Mouse (Mus musculus) layer of hippocampus, postnatal 10 days (tissue): ENCODE measurements around the gene Nub1. TPM values are rescaled to one million over a fixed set of nuclear protein-coding genes. Genes with fewer than 3 reads are reported as not detected.
A peak's percentile ranks its signal among the peaks of the same experiment; 100 is the strongest.

Experiments
- DNase-seq, 2 experiments: peaks; one replicate each; pipeline ENCODE4 v3.0.0; 2021; ENCODE audit warnings: low spot score in 2 of 2
- total RNA-seq, 2 experiments: library from RNA; stranded (reverse); gene quantifications; 2 replicates each; pipeline ENCODE4 v1.2.3; 2021

Nub1 gene
- total RNA-seq, 2 experiments from 2014 or later: 71.7 to 75.3 TPM

- DNase-seq: no peak
Observed at GRCm38 (mm10) chr5:24696704-24697103, 11.4 kb downstream of the Nub1 start.

- DNase-seq: no peak
Observed at GRCm38 (mm10) chr5:24701271-24701670, 15.9 kb downstream of the Nub1 start.

GRCm38 (mm10) chr5:24704615-24705014 lies 19.3 kb downstream of the Nub1 start:
- DNase-seq: no peak

GRCm38 (mm10) chr5:24709962-24710361 lies 24.6 kb downstream of the Nub1 start:
- DNase-seq: no peak

GRCm38 (mm10) chr5:24711615-24712014 lies 26.3 kb downstream of the Nub1 start:
- DNase-seq: no peak

GRCm38 (mm10) chr5:24713199-24713598 lies 27.9 kb downstream of the Nub1 start:
- DNase-seq: peak; percentile 62 to 72

GRCm38 (mm10) chr5:24713987-24714386 lies 28.7 kb downstream of the Nub1 start:
- DNase-seq: no peak

GRCm38 (mm10) chr5:24718076-24718475 lies 32.7 kb downstream of the Nub1 start:
- no peak for DNase-seq

- DNase-seq: no peak
Observed at GRCm38 (mm10) chr5:24719852-24720251, 34.5 kb downstream of the Nub1 start.

- no peak for DNase-seq
Observed at GRCm38 (mm10) chr5:24723527-24724269, 38.4 kb downstream of the Nub1 start.

GRCm38 (mm10) chr5:24724270-24724634 lies 38.9 kb downstream of the Nub1 start:
- no peak for DNase-seq

- no peak for DNase-seq
Observed at GRCm38 (mm10) chr5:24724805-24725204, 39.5 kb downstream of the Nub1 start.

- DNase-seq: no peak
Observed at GRCm38 (mm10) chr5:24725897-24726296, 40.6 kb downstream of the Nub1 start.

- DNase-seq: no peak
Observed at GRCm38 (mm10) chr5:24726901-24727836, 41.8 kb downstream of the Nub1 start.

- DNase-seq: no peak
Observed at GRCm38 (mm10) chr5:24729797-24730487, 44.6 kb downstream of the Nub1 start.

GRCm38 (mm10) chr5:24730488-24730871 lies 45.1 kb downstream of the Nub1 start, which contains the start of gene Wdr86:
Gene Wdr86, minus strand, starts transcription at chr5:24730727.
- no peak for DNase-seq

- DNase-seq: no peak
Observed at GRCm38 (mm10) chr5:24730986-24731385, 45.7 kb downstream of the Nub1 start.

- no peak for DNase-seq
Observed at GRCm38 (mm10) chr5:24733134-24733533, 47.8 kb downstream of the Nub1 start.

GRCm38 (mm10) chr5:24733771-24734426 lies 48.6 kb downstream of the Nub1 start:
- DNase-seq: no peak

- DNase-seq: no peak
Observed at GRCm38 (mm10) chr5:24737595-24737994, 52.3 kb downstream of the Nub1 start.

- no peak for DNase-seq
Observed at GRCm38 (mm10) chr5:24738517-24738916, 53.2 kb downstream of the Nub1 start.
